Mouse (Mus musculus) G1E (cell line): ENCODE data around the gene Adcy9. TPM values are rescaled to one million over a fixed set of nuclear protein-coding genes. Genes with fewer than 3 reads are reported as not detected.

Experiments used
- ATAC-seq: 2 replicates; pipeline ENCODE4 v1.8.0; 2016; ENCODE audit warnings: mild to moderate bottlenecking; ENCODE audit not compliant: insufficient number of reproducible peaks, poor library complexity, low FRiP score, severe bottlenecking; ENCODE audit errors: extremely low read depth
- DNase-seq: peaks from one replicate; pipeline ENCODE4 v3.0.0; 2012; ENCODE audit warnings: low spot score
- H3K27me3 ChIP-seq: 2 replicates; pipeline ENCODE4 v1.6.1; 2012; ENCODE audit warnings: mild to moderate bottlenecking, low read length, inconsistent platforms; ENCODE audit not compliant: insufficient read depth
- H3K36me3 ChIP-seq: replicated peaks from 2 replicates; pipeline ENCODE3; 2012; ENCODE audit warnings: mild to moderate bottlenecking, inconsistent platforms
- H3K4me1 ChIP-seq: 2 replicates; pipeline ENCODE4 v1.6.1; 2012; ENCODE audit warnings: low read depth, low read length, inconsistent platforms, mixed read lengths; ENCODE audit not compliant: insufficient read depth
- H3K4me3 ChIP-seq: 2 replicates; pipeline ENCODE4 v1.5.1; 2012; ENCODE audit warnings: low read depth, mild to moderate bottlenecking, inconsistent platforms, low read length, moderate library complexity, mixed read lengths
- H3K9me3 ChIP-seq: replicated peaks from 2 replicates; pipeline ENCODE4 v1.6.1; 2012; ENCODE audit warnings: inconsistent platforms
- CTCF ChIP-seq: IDR thresholded peaks from 2 replicates; pipeline ENCODE4 v1.5.1; 2012; ENCODE audit warnings: low read depth, low read length, inconsistent platforms, mixed read lengths
- GATA1 ChIP-seq: IDR thresholded peaks from 2 replicates; pipeline ENCODE4 v1.6.1; 2012; ENCODE audit warnings: borderline replicate concordance, low read length, inconsistent platforms, mixed read lengths
- GATA2 ChIP-seq: IDR thresholded peaks from 2 replicates; pipeline ENCODE4 v1.6.1; 2012; ENCODE audit warnings: low read depth, low read length, inconsistent platforms, borderline replicate concordance
- POLR2AphosphoS5 ChIP-seq: IDR thresholded peaks from 2 replicates; pipeline ENCODE4 v1.6.1; 2012; ENCODE audit warnings: low read depth, low read length, inconsistent platforms; ENCODE audit not compliant: insufficient replicate concordance
- TAL1 ChIP-seq: conservative IDR thresholded peaks from 2 replicates; pipeline ENCODE4 v1.6.1; 2012; ENCODE audit warnings: low read depth, low read length, inconsistent platforms, mixed read lengths
- polyA plus RNA-seq: library from polyadenylated mRNA; stranded (reverse); fragments of >175 nt; gene quantifications from 2 replicates; pipeline ENCODE4 v1.2.3, GENCODE M21; 2012
- total RNA-seq, 2 experiments: library from RNA; stranded (forward) in 1 of 2; stranded (reverse) in 1 of 2; fragments of 200-1000 nt in 1 of 2; fragments of >200 nt in 1 of 2; fragmentation: Nextera tagmentation in 1 of 2; gene quantifications; 2 replicates each; pipeline ENCODE4 v1.2.3; 2014 to 2017

The Adcy9 gene
- total and polyA plus RNA-seq, 3 experiments: 0.47 to 2.1 (median 0.83) TPM

- H3K27me3 ChIP-seq: no peaks in the 10 kb centered on the region
- no peaks in the 10 kb centered on the region for H3K9me3 ChIP-seq
- no peaks in the 10 kb centered on the region for H3K36me3 ChIP-seq
- H3K4me3 ChIP-seq: no peak overlapping the region
- ATAC-seq (no peak), DNase-seq (no peak)
- no peaks in the 10 kb centered on the region for H3K4me1 ChIP-seq
- TF ChIP-seq CTCF (no peak), TAL1 (no peak), GATA2 (no peak), POLR2AphosphoS5 (no peak), GATA1 (no peak)
Observed at GRCm38 (mm10) chr16:4337269-4337668, 83.0 kb downstream of the Adcy9 start.

DNA sequence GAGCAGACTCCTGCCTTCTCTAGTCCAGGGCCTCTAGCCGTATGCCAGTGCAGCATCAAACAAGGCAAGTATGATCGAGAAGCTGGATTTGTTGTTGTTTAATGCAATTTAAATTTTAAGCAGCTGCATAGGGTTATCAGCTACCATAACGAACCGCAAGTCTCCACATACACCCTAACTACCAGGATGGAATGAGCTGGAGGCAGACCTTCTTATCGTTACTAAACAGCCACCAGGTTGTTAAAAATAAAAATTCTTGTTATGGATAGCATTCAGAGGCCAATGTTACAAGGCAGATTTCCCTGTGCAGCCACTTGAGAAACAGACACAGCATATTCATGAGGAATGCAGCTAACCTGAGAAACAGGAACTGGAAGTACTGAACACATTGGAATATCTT is 86.5 kb downstream of the Adcy9 start:
- no peaks in the 10 kb centered on the region for H3K9me3 ChIP-seq
- no peaks in the 10 kb centered on the region for H3K36me3 ChIP-seq
- TF ChIP-seq TAL1 (no peak), GATA1 (no peak), CTCF (no peak), GATA2 (no peak), POLR2AphosphoS5 (no peak)
- no peaks in the 10 kb centered on the region for H3K4me1 ChIP-seq
- peaks cover 9% of the 10 kb centered on the region for H3K27me3 ChIP-seq
- DNase-seq (no peak), ATAC-seq (no peak)
- no peak overlapping the region for H3K4me3 ChIP-seq

GRCm38 (mm10) chr16:4333371-4333770 is 86.9 kb downstream of the Adcy9 start:
- TF ChIP-seq GATA1 (no peak), POLR2AphosphoS5 (no peak), GATA2 (no peak), TAL1 (no peak), CTCF (no peak)
- no peak for ATAC-seq
- H3K36me3 ChIP-seq: no peaks in the 10 kb centered on the region
- H3K4me1 ChIP-seq: no peaks in the 10 kb centered on the region
- no peak for DNase-seq
- H3K9me3 ChIP-seq: no peaks in the 10 kb centered on the region
- peaks cover 9% of the 10 kb centered on the region for H3K27me3 ChIP-seq
- H3K4me3 ChIP-seq: no peak overlapping the region

DNA sequence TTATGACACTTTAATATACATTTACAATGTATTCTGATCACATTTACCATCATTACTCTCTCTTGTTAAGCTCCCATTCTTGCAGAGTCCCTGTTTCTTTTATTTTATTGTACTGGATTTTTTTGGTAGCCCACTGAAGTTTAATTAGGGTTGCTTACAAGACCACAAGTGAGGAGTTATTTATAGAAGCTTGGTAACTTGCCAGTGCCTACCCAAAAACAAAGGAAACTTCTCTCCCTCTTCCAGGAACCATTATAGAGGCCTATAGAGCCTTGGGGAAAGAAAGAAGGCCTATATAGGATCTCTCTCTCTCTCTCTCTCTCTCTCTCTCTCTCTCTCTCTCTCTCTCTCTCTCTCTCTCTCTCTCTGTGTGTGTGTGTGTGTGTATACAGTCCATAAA is 93.2 kb downstream of the Adcy9 start:
- Histone ChIP-seq H3K36me3 (no peaks in the 10 kb centered on the region), H3K27me3 (peaks cover 14% of the 10 kb centered on the region), H3K9me3 (no peaks in the 10 kb centered on the region), H3K4me3 (no peak overlapping the region), H3K4me1 (no peaks in the 10 kb centered on the region)
- TF ChIP-seq CTCF: no peak
- no peak for TF ChIP-seq TAL1
- TF ChIP-seq GATA1: no peak
- TF ChIP-seq POLR2AphosphoS5: no peak
- no peak for TF ChIP-seq GATA2
- no peak for DNase-seq
- ATAC-seq: no peak

DNA sequence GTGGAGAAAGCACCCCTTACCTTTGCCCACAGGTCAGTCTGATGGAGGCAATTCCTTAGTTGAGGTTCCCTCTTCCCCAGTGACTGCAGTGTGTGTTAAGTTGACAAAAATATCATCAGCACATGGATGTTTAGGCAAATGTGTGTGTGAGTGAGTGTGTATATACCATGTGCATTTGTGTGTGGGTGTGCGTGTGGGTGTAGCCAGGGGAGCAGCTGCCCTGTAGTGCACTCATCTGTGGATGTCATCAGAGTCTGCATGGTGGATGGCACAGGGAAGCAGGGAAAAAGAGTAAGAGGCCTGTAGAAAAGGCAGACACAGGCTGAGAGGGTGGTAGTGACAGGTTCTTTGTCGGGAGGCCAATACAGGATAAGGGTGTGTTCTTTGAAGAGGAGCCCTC is 94.5 kb downstream of the Adcy9 start:
- Histone ChIP-seq H3K9me3 (no peaks in the 10 kb centered on the region), H3K4me3 (no peak overlapping the region), H3K36me3 (no peaks in the 10 kb centered on the region), H3K27me3 (peaks cover 13% of the 10 kb centered on the region), H3K4me1 (no peaks in the 10 kb centered on the region)
- TF ChIP-seq GATA1 (no peak), CTCF (no peak), POLR2AphosphoS5 (no peak), TAL1 (no peak), GATA2 (no peak)
- ATAC-seq (no peak), DNase-seq (no peak)

DNA sequence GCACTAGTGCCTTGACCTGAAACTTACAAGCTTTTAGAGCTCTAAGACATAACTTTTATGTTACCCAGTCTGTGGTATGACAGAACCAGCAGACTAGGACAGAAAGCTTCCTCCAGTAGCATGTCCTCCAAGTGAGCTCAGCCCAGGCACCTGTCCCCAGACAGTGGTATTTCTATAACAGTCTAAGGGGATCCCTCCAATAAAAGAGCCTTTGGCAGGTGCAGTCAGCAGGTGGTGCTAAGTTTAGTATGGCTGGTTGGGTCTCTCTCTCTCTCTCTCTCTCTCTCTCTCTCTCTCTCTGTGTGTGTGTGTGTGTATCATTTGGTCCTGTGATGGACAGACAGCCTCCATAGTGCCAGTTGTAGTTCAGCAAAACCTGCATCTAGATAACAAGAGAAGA is 95.3 kb downstream of the Adcy9 start:
- H3K4me1 ChIP-seq: no peaks in the 10 kb centered on the region
- no peaks in the 10 kb centered on the region for H3K36me3 ChIP-seq
- no peaks in the 10 kb centered on the region for H3K9me3 ChIP-seq
- ATAC-seq: no peak
- no peak overlapping the region for H3K4me3 ChIP-seq
- peaks cover 10% of the 10 kb centered on the region for H3K27me3 ChIP-seq
- DNase-seq: no peak
- TF ChIP-seq TAL1 (no peak), GATA1 (no peak), GATA2 (no peak)

DNA sequence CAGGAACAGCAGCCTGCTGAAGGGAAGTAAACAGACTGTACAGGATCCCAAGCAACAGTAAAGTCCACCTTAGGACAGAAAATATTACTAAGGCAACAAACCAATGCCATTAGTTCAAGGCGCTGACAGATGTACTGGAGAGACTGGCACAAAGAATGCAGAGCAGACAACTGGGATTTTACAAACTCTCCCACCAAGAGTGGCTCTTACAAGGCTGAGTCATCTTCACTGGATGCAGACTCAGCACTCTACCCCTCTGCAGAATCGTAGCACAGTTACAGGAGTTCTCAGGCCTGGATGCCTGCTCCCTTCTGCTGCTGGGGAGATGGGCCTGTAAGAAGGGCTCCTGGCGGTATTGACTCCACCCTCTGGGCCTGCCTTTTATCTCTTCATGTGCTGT is 99.4 kb downstream of the Adcy9 start:
- no peaks in the 10 kb centered on the region for H3K36me3 ChIP-seq
- DNase-seq: no peak
- TF ChIP-seq TAL1: no peak
- no peak for TF ChIP-seq GATA2
- no peak for TF ChIP-seq POLR2AphosphoS5
- no peak for TF ChIP-seq GATA1
- no peak for TF ChIP-seq CTCF

More for the DNA sequence above, 99.4 kb downstream of the Adcy9 start:
- H3K9me3 ChIP-seq: no peaks in the 10 kb centered on the region
- H3K4me1 ChIP-seq: no peaks in the 10 kb centered on the region
- H3K4me3 ChIP-seq: no peak overlapping the region
- no peaks in the 10 kb centered on the region for H3K27me3 ChIP-seq
- ATAC-seq: no peak
